Mouse (Mus musculus) lung, embryonic 15.5 days (tissue): ENCODE measurements around the gene Ppp1r12b. TPM values are rescaled to one million over a fixed set of nuclear protein-coding genes. Genes with fewer than 3 reads are reported as not detected.

Experiments
- ATAC-seq: fragments of 200-750 bp; cut with Nextera tagmentation; 2 replicates; pipeline ENCODE4 v1.8.0; 2017; ENCODE audit warnings: moderate number of reproducible peaks, borderline replicate concordance; ENCODE audit not compliant: low FRiP score, low TSS enrichment; ENCODE audit errors: extremely low read depth
- H3K27ac ChIP-seq: fragments of 300-500 bp; sonication (generic); 2 replicates; pipeline ENCODE4 v1.5.1; 2015; ENCODE audit warnings: moderate library complexity, mild to moderate bottlenecking, inconsistent platforms
- H3K27me3 ChIP-seq: fragments of 300-500 bp; sonication (generic); 2 replicates; pipeline ENCODE4 v1.6.1; 2015; ENCODE audit warnings: inconsistent platforms
- H3K36me3 ChIP-seq: fragments of 300-500 bp; sonication (generic); 2 replicates; pipeline ENCODE4 v1.6.1; 2015; ENCODE audit warnings: inconsistent platforms
- H3K4me1 ChIP-seq: fragments of 300-500 bp; sonication (generic); 2 replicates; pipeline ENCODE4 v1.6.1; 2015; ENCODE audit warnings: inconsistent platforms
- H3K4me2 ChIP-seq: fragments of 300-500 bp; sonication (generic); 2 replicates; pipeline ENCODE4 v1.6.1; 2015; ENCODE audit warnings: inconsistent platforms, mild to moderate bottlenecking, moderate library complexity
- H3K4me3 ChIP-seq: fragments of 300-500 bp; sonication (generic); 2 replicates; pipeline ENCODE4 v1.5.1; 2015; ENCODE audit warnings: mild to moderate bottlenecking, inconsistent platforms
- H3K9ac ChIP-seq: fragments of 300-500 bp; sonication (generic); 2 replicates; pipeline ENCODE4 v1.6.1; 2015; ENCODE audit warnings: inconsistent platforms
- H3K9me3 ChIP-seq: fragments of 300-500 bp; sonication (generic); 2 replicates; pipeline ENCODE4 v1.6.1; 2016; ENCODE audit warnings: inconsistent platforms
- WGBS: fragments of 180-500 bp; shearing (Covaris S2); methylation state at CpG from one replicate; pipeline ENCODE4 v1.1.7; 2015; 5-methylcytosine and 5-hydroxymethylcytosine counted together
- polyA plus RNA-seq: library from polyadenylated mRNA; unstranded; fragments of >200 nt; fragmentation: Nextera tagmentation; extraction: Ambion mirVana; gene quantifications from 2 replicates; pipeline ENCODE4 v1.2.1, GENCODE M21; 2015

Ppp1r12b gene
- 9.4 and 11.2 TPM in 2 replicates for polyA plus RNA-seq

- peak within 1 kb of the TSS; percentile 69 for H3K4me3 ChIP-seq
- ATAC-seq = peak; percentile 99
- H3K4me2 ChIP-seq = peak within 1 kb of the TSS; percentile 72
- no peaks in the 10 kb centered on the region for H3K27me3 ChIP-seq
- peaks cover 13% of the 10 kb centered on the region for H3K4me1 ChIP-seq
- H3K27ac ChIP-seq = peak within 1 kb of the TSS; percentile 87
- no peaks in the 10 kb centered on the region for H3K9me3 ChIP-seq
- no peaks in the 10 kb centered on the region for H3K36me3 ChIP-seq
- H3K9ac ChIP-seq = peak within 1 kb of the TSS; percentile 81
- under 1% methylated on average over 39 of the region's 39 CpGs for WGBS
Observed at GRCm38 (mm10) chr1:134955637-134956176, at the start of gene Ppp1r12b. Ppp1r12b (minus strand) TSS chr1:134955942.

- Histone ChIP-seq H3K9me3 (no peaks in the 10 kb centered on the region), H3K4me2 (no peak overlapping the region), H3K9ac (no peak overlapping the region), H3K27me3 (peaks cover 3% of the 10 kb centered on the region; the same call in 1 of the 2 replicates), H3K36me3 (no peaks in the 10 kb centered on the region), H3K4me1 (no peaks in the 10 kb centered on the region), H3K27ac (no peak overlapping the region), H3K4me3 (no peak overlapping the region)
- 52% methylated on average over 4 of the region's 4 CpGs for WGBS
- no peak for ATAC-seq
Observed at GRCm38 (mm10) chr1:135003346-135003745, 47.6 kb upstream of the Ppp1r12b start.

GRCm38 (mm10) chr1:135000527-135000926, 44.8 kb upstream of the Ppp1r12b start:
- no peak overlapping the region for H3K9ac ChIP-seq
- H3K4me2 ChIP-seq = no peak overlapping the region
- no peaks in the 10 kb centered on the region for H3K9me3 ChIP-seq
- peaks cover 26% of the 10 kb centered on the region for H3K27me3 ChIP-seq
- 77% methylated on average over 9 of the region's 9 CpGs for WGBS
- no peak for ATAC-seq
- no peak overlapping the region for H3K27ac ChIP-seq
- H3K36me3 ChIP-seq = no peaks in the 10 kb centered on the region
- no peaks in the 10 kb centered on the region for H3K4me1 ChIP-seq
- H3K4me3 ChIP-seq = no peak overlapping the region

- WGBS = 81% methylated on average over 8 of the region's 8 CpGs
- ATAC-seq = no peak
- Histone ChIP-seq H3K9me3 (no peaks in the 10 kb centered on the region), H3K4me2 (no peak overlapping the region), H3K4me3 (no peak overlapping the region), H3K36me3 (no peaks in the 10 kb centered on the region), H3K27ac (no peak overlapping the region), H3K9ac (no peak overlapping the region), H3K27me3 (peaks cover 40% of the 10 kb centered on the region), H3K4me1 (no peaks in the 10 kb centered on the region)
Observed at GRCm38 (mm10) chr1:134998231-134998630, 42.5 kb upstream of the Ppp1r12b start.

- H3K9ac ChIP-seq = no peak overlapping the region
- H3K27ac ChIP-seq = no peak overlapping the region
- WGBS = 57% methylated on average over 5 of the region's 5 CpGs
Observed at GRCm38 (mm10) chr1:134997568-134997967, 41.8 kb upstream of the Ppp1r12b start.

GRCm38 (mm10) chr1:134996471-134996870, 40.7 kb upstream of the Ppp1r12b start:
- H3K27me3 ChIP-seq = peaks cover 48% of the 10 kb centered on the region

More at GRCm38 (mm10) chr1:134997568-134997967, 41.8 kb upstream of the Ppp1r12b start:
- ATAC-seq = no peak
- Histone ChIP-seq H3K27me3 (peaks cover 40% of the 10 kb centered on the region), H3K4me3 (no peak overlapping the region), H3K4me1 (no peaks in the 10 kb centered on the region), H3K36me3 (no peaks in the 10 kb centered on the region), H3K4me2 (no peak overlapping the region), H3K9me3 (no peaks in the 10 kb centered on the region)

GRCm38 (mm10) chr1:134995954-134996353, 40.2 kb upstream of the Ppp1r12b start:
- no peak for ATAC-seq
- Histone ChIP-seq H3K36me3 (no peaks in the 10 kb centered on the region), H3K4me1 (no peaks in the 10 kb centered on the region), H3K4me3 (no peak overlapping the region), H3K9me3 (no peaks in the 10 kb centered on the region), H3K9ac (no peak overlapping the region), H3K4me2 (no peak overlapping the region), H3K27ac (no peak overlapping the region), H3K27me3 (peaks cover 52% of the 10 kb centered on the region)
- 14% methylated on average over 1 of the region's 1 CpGs for WGBS

More at GRCm38 (mm10) chr1:134996471-134996870, 40.7 kb upstream of the Ppp1r12b start:
- no peak for ATAC-seq
- Histone ChIP-seq H3K4me2 (no peak overlapping the region), H3K36me3 (no peaks in the 10 kb centered on the region), H3K27ac (no peak overlapping the region), H3K4me1 (no peaks in the 10 kb centered on the region), H3K9me3 (no peaks in the 10 kb centered on the region), H3K4me3 (no peak overlapping the region), H3K9ac (no peak overlapping the region)
- 81% methylated on average over 7 of the region's 7 CpGs for WGBS

- WGBS = 60% methylated on average over 4 of the region's 4 CpGs
- H3K4me3 ChIP-seq = no peak overlapping the region
- no peak for ATAC-seq
Observed at GRCm38 (mm10) chr1:134995437-134995836, 39.7 kb upstream of the Ppp1r12b start.

GRCm38 (mm10) chr1:134994739-134995138, 39.0 kb upstream of the Ppp1r12b start:
- Histone ChIP-seq H3K4me1 (no peaks in the 10 kb centered on the region), H3K9ac (no peak overlapping the region), H3K36me3 (no peaks in the 10 kb centered on the region), H3K27me3 (peaks cover 61% of the 10 kb centered on the region), H3K9me3 (no peaks in the 10 kb centered on the region), H3K27ac (no peak overlapping the region), H3K4me3 (no peak overlapping the region), H3K4me2 (no peak overlapping the region)
- ATAC-seq = no peak
- 51% methylated on average over 3 of the region's 3 CpGs for WGBS

More at GRCm38 (mm10) chr1:134995437-134995836, 39.7 kb upstream of the Ppp1r12b start:
- H3K27me3 ChIP-seq = peaks cover 55% of the 10 kb centered on the region
- H3K36me3 ChIP-seq = no peaks in the 10 kb centered on the region
- H3K27ac ChIP-seq = no peak overlapping the region
- H3K4me2 ChIP-seq = no peak overlapping the region
- no peak overlapping the region for H3K9ac ChIP-seq
- no peaks in the 10 kb centered on the region for H3K9me3 ChIP-seq
- H3K4me1 ChIP-seq = no peaks in the 10 kb centered on the region

- Histone ChIP-seq H3K36me3 (no peaks in the 10 kb centered on the region), H3K4me2 (no peak overlapping the region), H3K4me3 (no peak overlapping the region), H3K9me3 (no peaks in the 10 kb centered on the region), H3K4me1 (peaks cover 10% of the 10 kb centered on the region; the same call in 1 of the 2 replicates), H3K27me3 (peaks cover 71% of the 10 kb centered on the region), H3K9ac (no peak overlapping the region), H3K27ac (no peak overlapping the region)
- no peak for ATAC-seq
- WGBS = 24% methylated on average over 8 of the region's 8 CpGs
Observed at GRCm38 (mm10) chr1:134992046-134992645, 36.4 kb upstream of the Ppp1r12b start.

GRCm38 (mm10) chr1:134989372-134989771, 33.6 kb upstream of the Ppp1r12b start:
- no peaks in the 10 kb centered on the region for H3K36me3 ChIP-seq

GRCm38 (mm10) chr1:134987962-134988341, 32.2 kb upstream of the Ppp1r12b start:
- Histone ChIP-seq H3K4me1 (peaks cover 10% of the 10 kb centered on the region; the same call in 1 of the 2 replicates), H3K36me3 (no peaks in the 10 kb centered on the region), H3K9ac (no peak overlapping the region), H3K27ac (no peak overlapping the region), H3K27me3 (peaks cover 41% of the 10 kb centered on the region), H3K4me3 (peak overlapping the region; percentile 37), H3K9me3 (no peaks in the 10 kb centered on the region), H3K4me2 (peak overlapping the region; percentile 84)
- no peak for ATAC-seq
- 12% methylated on average over 14 of the region's 14 CpGs for WGBS

More at GRCm38 (mm10) chr1:134989372-134989771, 33.6 kb upstream of the Ppp1r12b start:
- no peaks in the 10 kb centered on the region for H3K9me3 ChIP-seq
- peaks cover 10% of the 10 kb centered on the region; the same call in 1 of the 2 replicates for H3K4me1 ChIP-seq
- H3K9ac ChIP-seq = no peak overlapping the region
- no peak overlapping the region for H3K27ac ChIP-seq
- no peak for ATAC-seq
- H3K4me3 ChIP-seq = no peak overlapping the region
- 8% methylated on average over 7 of the region's 7 CpGs for WGBS
- no peak overlapping the region for H3K4me2 ChIP-seq
- peaks cover 53% of the 10 kb centered on the region for H3K27me3 ChIP-seq
